Mouse (Mus musculus) olfactory bulb, adult 2 months (tissue): ENCODE data around the gene Ezh1. TPM values are rescaled to one million over a fixed set of nuclear protein-coding genes. Genes with fewer than 3 reads are reported as not detected.
A peak's percentile ranks its signal among the peaks of the same experiment; 100 is the strongest.

Source experiments
- H3K27ac ChIP-seq: fragments of 200-500 bp; 2 replicates; pipeline ENCODE4 v1.5.1; 2012; ENCODE audit warnings: low read depth, low read length; ENCODE audit not compliant: insufficient read depth
- H3K4me1 ChIP-seq: fragments of 200-500 bp; 2 replicates; pipeline ENCODE4 v1.6.1; 2012; ENCODE audit warnings: low read length; ENCODE audit not compliant: control insufficient read depth, insufficient read depth
- H3K4me3 ChIP-seq: fragments of 200-500 bp; 2 replicates; pipeline ENCODE4 v1.5.1; 2012; ENCODE audit warnings: mild to moderate bottlenecking, low read depth, low read length, moderate library complexity; ENCODE audit not compliant: insufficient read depth
- CTCF ChIP-seq: fragments of 200-500 bp; IDR thresholded peaks from 2 replicates; pipeline ENCODE4 v1.5.1; 2012; ENCODE audit warnings: low read depth, mild to moderate bottlenecking, low read length, moderate library complexity; ENCODE audit not compliant: insufficient read depth
- POLR2A ChIP-seq: fragments of 200-500 bp; IDR thresholded peaks from 2 replicates; pipeline ENCODE4 v1.6.1; 2012; ENCODE audit warnings: mild to moderate bottlenecking, low read depth, low read length, moderate library complexity; ENCODE audit not compliant: insufficient read depth
- WGBS: fragments of 180-500 bp; shearing (Covaris S2); methylation state at CpG from one replicate; pipeline ENCODE4 v1.1.7; 2018; 5-methylcytosine and 5-hydroxymethylcytosine counted together
- polyA plus RNA-seq: library from polyadenylated mRNA; stranded (reverse); fragments of >200 nt; gene quantifications from 2 replicates; pipeline ENCODE4 v1.2.4, GENCODE M21; 2012; ENCODE audit warnings: low replicate concordance; ENCODE audit not compliant: missing spikeins, insufficient read depth, insufficient read length

Gene Ezh1
- polyA plus RNA-seq, 1 experiment, result not detected

GRCm38 (mm10) chr11:101170354-101170810 is 55.9 kb downstream of the Ezh1 start, which contains the start of gene Cntnap1:
Gene Cntnap1 (plus strand): TSS chr11:101170523.
- peak within 1 kb of the TSS; percentile 68 for H3K4me3 ChIP-seq
- H3K27ac ChIP-seq, result peak within 1 kb of the TSS; percentile 49
- WGBS, result 2% methylated on average over 35 of the region's 35 CpGs
- no peak for TF ChIP-seq POLR2A
- TF ChIP-seq CTCF, result no peak
- peaks cover 39% of the 10 kb centered on the region for H3K4me1 ChIP-seq

GRCm38 (mm10) chr11:101169301-101170107 is 56.8 kb downstream of the Ezh1 start:
- Histone ChIP-seq H3K27ac (no peak overlapping the region), H3K4me1 (peaks cover 36% of the 10 kb centered on the region), H3K4me3 (peak overlapping the region; percentile 68)
- WGBS, result 47% methylated on average over 17 of the region's 17 CpGs
- TF ChIP-seq CTCF (no peak), POLR2A (no peak)

- TF ChIP-seq POLR2A, result no peak
- TF ChIP-seq CTCF, result no peak
- Histone ChIP-seq H3K27ac (no peak overlapping the region), H3K4me1 (peaks cover 26% of the 10 kb centered on the region), H3K4me3 (no peak overlapping the region)
- 70% methylated on average over 18 of the region's 18 CpGs for WGBS
These were observed 57.8 kb downstream of the Ezh1 start for GRCm38 (mm10) chr11:101168301-101168980.

- no peak for TF ChIP-seq CTCF
- TF ChIP-seq POLR2A, result no peak
- Histone ChIP-seq H3K4me1 (peaks cover 27% of the 10 kb centered on the region), H3K27ac (no peak overlapping the region), H3K4me3 (no peak overlapping the region)
- WGBS, result 74% methylated on average over 8 of the region's 8 CpGs
These were observed 58.3 kb downstream of the Ezh1 start for GRCm38 (mm10) chr11:101167963-101168300.

- TF ChIP-seq CTCF (no peak), POLR2A (no peak)
- Histone ChIP-seq H3K27ac (no peak overlapping the region), H3K4me1 (peaks cover 32% of the 10 kb centered on the region), H3K4me3 (no peak overlapping the region)
- 83% methylated on average over 19 of the region's 19 CpGs for WGBS
These were observed 58.9 kb downstream of the Ezh1 start for GRCm38 (mm10) chr11:101167211-101167962.

GRCm38 (mm10) chr11:101166357-101166756 is 59.9 kb downstream of the Ezh1 start:
- TF ChIP-seq POLR2A (no peak), CTCF (no peak)
- Histone ChIP-seq H3K4me3 (no peak overlapping the region), H3K27ac (no peak overlapping the region), H3K4me1 (peaks cover 31% of the 10 kb centered on the region)
- 83% methylated on average over 14 of the region's 14 CpGs for WGBS

- no peak overlapping the region for H3K27ac ChIP-seq
- H3K4me1 ChIP-seq, result peaks cover 25% of the 10 kb centered on the region
- WGBS, result 73% methylated on average over 35 of the region's 35 CpGs
- H3K4me3 ChIP-seq, result no peak overlapping the region
- TF ChIP-seq CTCF (no peak), POLR2A (no peak)
These were observed 61.3 kb downstream of the Ezh1 start for GRCm38 (mm10) chr11:101164677-101165580.

GRCm38 (mm10) chr11:101164351-101164665 is 62.0 kb downstream of the Ezh1 start:
- TF ChIP-seq CTCF (no peak), POLR2A (no peak)
- 61% methylated on average over 21 of the region's 21 CpGs for WGBS
- Histone ChIP-seq H3K4me1 (peaks cover 20% of the 10 kb centered on the region), H3K4me3 (no peak overlapping the region), H3K27ac (no peak overlapping the region)
